Mouse (Mus musculus) cerebellum, postnatal 36 days (tissue): ENCODE data around the gene Dnajb5.
A peak's percentile ranks its signal among the peaks of the same experiment; 100 is the strongest.
"Not testable (repeated sequence)": the region's sequence is repeated elsewhere in the genome, so short reads cannot be mapped to it uniquely, and the experiment has no call there.

Source experiments
- DNase-seq, 2 experiments: peaks; one replicate each; pipeline ENCODE4 v3.0.0; 2021 to 2022; ENCODE audit warnings: mixed read lengths in 2 of 2

The Dnajb5 gene

GRCm38 (mm10) chr4:42973868-42974267 lies 24.3 kb downstream of the Dnajb5 start:
- DNase-seq = no peak

DNA sequence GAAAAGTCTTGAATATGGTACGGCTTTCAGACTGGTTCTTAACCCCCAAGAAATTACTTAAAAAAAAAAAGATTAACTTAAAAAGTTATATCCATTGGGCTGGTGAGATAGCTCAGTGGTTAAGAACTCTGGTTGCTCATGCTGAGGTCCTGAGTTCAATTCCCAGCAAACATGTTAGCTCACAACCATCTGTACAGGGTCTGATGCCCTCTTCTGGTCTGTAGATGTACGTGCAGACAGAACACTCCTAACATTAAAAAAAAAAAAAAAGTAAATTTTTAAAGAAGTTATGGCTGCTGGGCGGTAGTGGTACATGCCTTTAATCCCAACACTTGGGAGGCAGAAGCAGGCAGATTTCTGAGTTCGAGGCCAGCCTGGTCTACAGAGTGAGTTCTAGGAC lies 28.4 kb downstream of the Dnajb5 start:
- no peak for DNase-seq

DNA sequence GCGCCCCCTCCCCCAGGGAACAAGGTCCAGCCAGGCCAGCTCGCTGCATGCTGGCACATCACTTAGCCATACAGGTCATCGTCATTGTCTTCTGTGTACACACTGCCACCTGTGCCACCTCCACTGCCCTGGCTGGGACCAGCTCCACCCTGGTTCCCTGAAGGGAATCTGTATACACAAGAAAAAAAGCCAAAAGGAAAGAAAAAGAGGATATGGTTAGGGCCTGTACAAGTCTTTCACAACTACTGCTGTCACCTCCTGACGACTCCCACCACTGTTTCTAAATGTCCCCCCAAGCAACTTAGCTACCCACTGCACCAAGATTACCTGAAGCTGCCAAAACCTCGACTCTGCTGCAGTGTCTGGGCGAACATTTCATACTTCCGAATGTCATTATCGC lies 30.9 kb downstream of the Dnajb5 start:
- not testable (repeated sequence) for DNase-seq

GRCm38 (mm10) chr4:42988296-42988695 lies 38.7 kb downstream of the Dnajb5 start:
- no peak for DNase-seq

- no peak for DNase-seq
These were observed 48.4 kb downstream of the Dnajb5 start for GRCm38 (mm10) chr4:42998022-42998421.

DNA sequence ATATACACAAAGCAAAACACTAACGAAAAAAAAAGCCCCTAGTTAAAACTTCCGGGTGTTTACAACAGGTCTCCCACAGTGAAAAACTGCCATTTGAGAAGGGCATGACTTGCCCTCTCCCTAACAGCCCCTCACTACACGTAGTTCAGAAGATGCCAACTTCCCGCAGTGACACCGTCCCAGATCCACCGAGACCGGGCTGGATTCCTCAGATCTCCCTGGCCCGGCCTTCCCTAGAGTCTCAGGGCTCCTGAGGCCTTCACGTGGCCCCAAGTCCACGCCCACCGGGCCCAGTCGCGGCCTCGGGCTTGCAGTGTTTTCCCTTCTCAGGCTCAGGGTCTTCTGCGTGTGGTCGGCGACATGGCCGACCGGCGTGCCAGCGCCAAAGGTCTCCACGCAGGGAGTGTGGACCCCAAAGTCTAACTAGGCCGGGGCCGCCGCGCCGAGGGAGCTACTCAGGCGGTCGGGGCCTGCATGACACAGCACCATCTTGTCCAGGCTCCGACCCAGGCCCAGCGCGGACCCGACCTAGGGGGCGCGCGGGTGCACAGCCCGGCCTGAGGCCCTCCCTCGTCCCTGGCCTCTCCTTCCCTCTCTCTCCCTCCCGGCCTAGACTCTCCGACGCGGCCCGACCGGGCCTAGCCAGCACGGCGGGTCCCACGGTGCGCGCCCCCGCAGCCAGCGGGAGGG lies 50.0 kb downstream of the Dnajb5 start:
- DNase-seq = peak; percentile 63 to 72

DNA sequence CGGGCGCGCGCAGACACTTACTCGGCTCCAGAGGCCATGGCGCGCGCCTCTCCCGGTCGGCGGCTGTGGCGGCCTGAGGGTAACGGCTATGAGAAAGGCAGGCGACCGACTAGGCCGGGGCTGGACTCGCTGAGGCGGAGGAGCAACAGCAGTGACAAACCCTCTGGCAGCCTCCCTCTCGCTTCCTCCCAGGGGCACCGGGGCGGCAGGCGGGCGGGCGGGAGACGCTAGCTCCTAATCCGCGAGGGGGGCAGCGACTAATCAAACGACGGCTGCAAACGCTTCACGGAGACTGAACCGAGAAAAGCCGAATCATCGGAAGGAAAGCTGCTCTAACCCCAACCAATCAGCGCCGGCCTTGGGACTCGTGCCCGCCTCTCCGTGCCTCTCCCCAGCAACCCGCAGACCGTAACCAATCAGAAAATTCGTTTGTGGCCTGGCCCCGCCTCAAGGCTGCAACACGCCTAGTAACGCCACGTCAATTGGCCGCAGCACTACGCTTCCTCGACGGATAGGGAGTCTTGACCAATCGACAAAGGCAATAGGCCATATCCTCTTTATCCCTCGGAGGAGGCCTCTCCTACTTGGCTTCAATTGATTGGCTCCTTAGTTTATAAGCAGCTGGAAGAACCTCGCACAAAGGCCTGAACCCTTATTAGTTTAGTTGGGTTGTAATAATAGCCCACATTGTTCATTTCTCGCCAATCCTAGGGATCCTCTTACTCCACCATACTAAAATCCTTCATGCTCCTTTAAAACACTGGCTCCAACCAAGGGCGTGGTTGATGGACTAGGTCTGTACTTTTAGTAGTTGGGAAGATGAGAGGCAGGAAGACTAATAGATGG lies 50.8 kb downstream of the Dnajb5 start, which contains the start of gene Vcp:
Vcp (minus strand) TSS at position 367 of the 846 bp plus-strand sequence.
- peak; percentile 99 for DNase-seq

GRCm38 (mm10) chr4:43001272-43001671 lies 51.7 kb downstream of the Dnajb5 start:
- no peak for DNase-seq

- DNase-seq = no peak
These were observed 53.3 kb downstream of the Dnajb5 start for GRCm38 (mm10) chr4:43002756-43003439.

DNA sequence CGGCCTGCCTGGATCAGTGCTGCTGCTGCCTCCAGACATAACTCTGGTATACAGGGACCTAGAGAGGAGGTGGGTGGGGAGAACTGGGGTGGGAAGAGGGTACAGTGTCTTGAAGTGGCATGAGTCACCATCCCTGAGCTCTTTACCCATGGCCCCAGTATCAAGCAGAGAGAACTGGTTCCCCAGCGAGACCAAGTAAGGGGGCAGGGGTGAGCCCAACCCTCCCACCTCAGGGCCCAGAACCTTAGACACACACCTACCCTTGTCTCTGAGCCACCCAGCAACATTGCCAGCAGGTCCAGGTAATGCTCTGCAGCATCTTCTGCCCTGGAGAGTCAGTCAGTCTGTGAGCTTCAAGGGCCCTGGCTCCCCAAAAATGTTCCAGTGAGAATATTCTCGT lies 55.3 kb downstream of the Dnajb5 start:
- no peak for DNase-seq

DNA sequence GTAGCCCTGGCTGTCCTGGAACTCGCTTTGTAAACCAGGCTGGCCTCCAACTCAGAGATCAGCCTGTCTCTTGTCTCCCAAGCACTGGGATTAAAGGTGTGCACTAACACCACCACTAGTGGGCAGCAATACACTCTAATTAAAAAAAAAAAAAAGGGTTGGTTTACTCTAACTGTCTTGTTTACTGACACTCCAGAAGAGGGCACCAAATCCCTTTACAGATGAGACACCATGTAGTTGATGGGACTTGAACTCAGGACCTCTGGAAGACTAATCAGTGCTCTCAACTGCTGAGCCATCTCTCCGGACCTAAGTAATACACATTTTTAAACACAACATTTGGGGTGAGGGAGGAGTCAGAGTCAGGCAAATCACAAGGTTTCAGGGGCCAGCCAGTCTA lies 56.2 kb downstream of the Dnajb5 start:
- DNase-seq = peak; percentile 30 to 35
